Mouse (Mus musculus): ENCODE data around the gene Prdx5. TPM values are rescaled to one million over a fixed set of nuclear protein-coding genes. Genes with fewer than 3 reads are reported as not detected.

Prdx5 gene
- 56.4 and 66.9 TPM in 2 replicates for polyA plus RNA-seq (2011; ENCODE audit: insufficient read depth, insufficient read length, low read depth, missing spikeins)

DNA sequence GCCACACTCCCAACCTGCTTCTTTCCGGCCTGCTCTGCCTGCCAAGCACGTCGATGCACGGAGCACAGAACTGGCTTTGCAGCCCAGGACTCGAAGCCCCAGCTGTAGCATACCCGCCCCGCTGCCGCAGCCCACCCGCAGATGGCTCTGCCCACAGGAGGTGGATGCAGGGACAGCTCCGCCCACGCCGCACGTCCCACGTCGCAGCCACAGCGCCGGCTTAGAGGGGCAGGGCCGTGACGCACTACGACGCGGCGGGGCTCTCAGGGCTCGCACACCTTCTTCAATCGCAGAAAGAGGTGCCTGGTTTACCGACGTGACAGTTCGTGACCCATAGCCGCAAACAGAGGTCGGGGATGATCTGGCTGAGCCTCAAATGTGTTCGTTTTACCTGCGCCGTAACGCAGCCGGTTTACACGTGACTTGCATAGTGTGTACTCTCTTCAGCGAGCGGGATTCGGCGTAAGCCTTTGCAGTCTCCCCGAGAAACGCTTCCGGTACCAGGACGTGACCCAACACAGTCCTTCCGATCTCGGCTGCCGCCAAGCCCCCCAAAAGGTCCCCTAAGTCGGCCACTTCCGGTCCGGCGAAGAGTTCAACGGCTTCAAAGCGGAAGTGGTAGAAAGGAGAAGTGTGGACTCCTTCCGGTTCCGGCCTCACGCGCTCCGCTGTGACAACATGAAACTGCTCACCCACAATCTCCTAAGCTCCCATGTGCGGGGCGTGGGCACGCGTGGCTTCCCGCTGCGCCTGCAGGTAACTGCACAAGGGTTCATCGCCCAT, at the start of gene Prdx5, which contains the start of gene Trmt112:
Gene Prdx5, minus strand, starts transcription at position 600 of the 783 bp plus-strand sequence.
Gene Trmt112, plus strand, starts transcription at position 192 of the 783 bp plus-strand sequence.
- TF ChIP-seq CTCF (IDR thresholded peaks at IDR 0.05; ENCODE audit: low read depth, low read length) = no peak
- TF ChIP-seq EP300 (IDR thresholded peaks at IDR 0.05; ENCODE audit: insufficient read depth, low read depth, low read length) = no peak
- TF ChIP-seq POLR2A (IDR thresholded peaks at IDR 0.05; ENCODE audit: insufficient read depth, low read length) = peak; percentile 51
- Histone ChIP-seq H3K9me3 (replicated peaks; ENCODE audit: control insufficient read depth, insufficient read depth, low read length, poor library complexity, severe bottlenecking) (no peaks in the 10 kb centered on the region), H3K4me3 (ENCODE audit: low read depth, low read length) (peak within 1 kb of the TSS; percentile 78)

DNA sequence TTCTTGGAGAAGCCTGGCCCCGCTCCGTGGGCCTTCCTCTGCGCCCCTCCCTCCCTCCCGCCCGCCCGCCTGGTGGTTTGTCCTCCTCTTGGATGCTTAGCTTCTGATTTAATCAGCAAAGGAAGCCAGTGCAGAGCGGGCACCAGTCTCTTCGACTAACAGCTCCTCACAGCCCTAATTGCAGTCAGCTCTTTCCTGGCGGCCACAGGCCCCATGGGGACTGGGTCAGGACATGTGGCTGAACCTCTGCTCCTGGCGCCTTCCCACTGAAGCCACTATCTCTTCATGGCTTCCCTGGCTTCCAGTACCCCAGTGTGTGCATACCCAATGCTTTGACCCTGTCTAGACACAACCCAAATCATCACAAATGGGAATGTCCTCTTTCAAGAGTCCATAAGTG, 46.6 kb upstream of the Prdx5 start:
- Histone ChIP-seq H3K9ac (ENCODE audit: low read depth, poor library complexity, severe bottlenecking) (no peak overlapping the region), H3K27me3 (ENCODE audit: control insufficient read depth, insufficient read depth, low read length, poor library complexity, severe bottlenecking) (no peaks in the 10 kb centered on the region), H3K36me3 (ENCODE audit: control insufficient read depth, insufficient read depth, low read length, poor library complexity, severe bottlenecking) (peaks cover 5% of the 10 kb centered on the region), H3K4me3 (ENCODE audit: low read depth, low read length) (no peak overlapping the region), H3K27ac (ENCODE audit: insufficient read depth, low read length) (no peak overlapping the region), H3K4me1 (ENCODE audit: control insufficient read depth, insufficient read depth, low read length) (no peaks in the 10 kb centered on the region), H3K9me3 (replicated peaks; ENCODE audit: control insufficient read depth, insufficient read depth, low read length, poor library complexity, severe bottlenecking) (no peaks in the 10 kb centered on the region)
- TF ChIP-seq CTCF (IDR thresholded peaks at IDR 0.05; ENCODE audit: low read depth, low read length) (no peak), POLR2A (IDR thresholded peaks at IDR 0.05; ENCODE audit: insufficient read depth, low read length) (no peak), EP300 (IDR thresholded peaks at IDR 0.05; ENCODE audit: insufficient read depth, low read depth, low read length) (no peak)

More for the DNA sequence above, at the start of gene Prdx5, which contains the start of gene Trmt112:
- Histone ChIP-seq H3K27me3 (ENCODE audit: control insufficient read depth, insufficient read depth, low read length, poor library complexity, severe bottlenecking) (no peaks in the 10 kb centered on the region), H3K36me3 (ENCODE audit: control insufficient read depth, insufficient read depth, low read length, poor library complexity, severe bottlenecking) (peaks cover 15% of the 10 kb centered on the region; the same call in 1 of the 2 replicates), H3K4me1 (ENCODE audit: control insufficient read depth, insufficient read depth, low read length) (no peaks in the 10 kb centered on the region), H3K27ac (ENCODE audit: insufficient read depth, low read length) (peak within 1 kb of the TSS; percentile 74), H3K9ac (ENCODE audit: low read depth, poor library complexity, severe bottlenecking) (peak within 1 kb of the TSS; percentile 28)

DNA sequence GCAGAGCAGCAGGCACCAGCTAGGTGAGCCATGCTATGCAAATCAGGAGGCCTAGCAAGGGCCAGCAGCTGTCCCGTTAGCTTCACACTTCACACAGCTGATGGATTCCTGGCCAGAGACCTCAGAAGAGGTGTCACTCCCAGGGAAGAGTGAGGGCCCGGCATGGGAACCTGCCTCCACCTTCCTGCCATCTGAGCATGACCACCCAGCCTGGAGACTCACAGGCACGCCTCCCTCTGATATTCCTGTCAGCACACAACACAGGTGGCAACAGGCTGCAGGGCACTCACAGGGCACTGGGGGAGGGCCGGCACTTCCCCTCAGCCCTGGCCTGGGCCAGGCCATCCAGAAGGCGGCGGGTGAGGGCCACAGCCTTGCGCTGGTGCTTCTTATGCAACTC, 45.5 kb upstream of the Prdx5 start:
- Histone ChIP-seq H3K4me1 (ENCODE audit: control insufficient read depth, insufficient read depth, low read length) (no peaks in the 10 kb centered on the region), H3K36me3 (ENCODE audit: control insufficient read depth, insufficient read depth, low read length, poor library complexity, severe bottlenecking) (peaks cover 5% of the 10 kb centered on the region), H3K27ac (ENCODE audit: insufficient read depth, low read length) (no peak overlapping the region), H3K9ac (ENCODE audit: low read depth, poor library complexity, severe bottlenecking) (no peak overlapping the region), H3K9me3 (replicated peaks; ENCODE audit: control insufficient read depth, insufficient read depth, low read length, poor library complexity, severe bottlenecking) (no peaks in the 10 kb centered on the region), H3K4me3 (ENCODE audit: low read depth, low read length) (no peak overlapping the region), H3K27me3 (ENCODE audit: control insufficient read depth, insufficient read depth, low read length, poor library complexity, severe bottlenecking) (no peaks in the 10 kb centered on the region)
- no peak for TF ChIP-seq EP300 (IDR thresholded peaks at IDR 0.05; ENCODE audit: insufficient read depth, low read depth, low read length)
- TF ChIP-seq CTCF (IDR thresholded peaks at IDR 0.05; ENCODE audit: low read depth, low read length) = no peak
- TF ChIP-seq POLR2A (IDR thresholded peaks at IDR 0.05; ENCODE audit: insufficient read depth, low read length) = no peak

DNA sequence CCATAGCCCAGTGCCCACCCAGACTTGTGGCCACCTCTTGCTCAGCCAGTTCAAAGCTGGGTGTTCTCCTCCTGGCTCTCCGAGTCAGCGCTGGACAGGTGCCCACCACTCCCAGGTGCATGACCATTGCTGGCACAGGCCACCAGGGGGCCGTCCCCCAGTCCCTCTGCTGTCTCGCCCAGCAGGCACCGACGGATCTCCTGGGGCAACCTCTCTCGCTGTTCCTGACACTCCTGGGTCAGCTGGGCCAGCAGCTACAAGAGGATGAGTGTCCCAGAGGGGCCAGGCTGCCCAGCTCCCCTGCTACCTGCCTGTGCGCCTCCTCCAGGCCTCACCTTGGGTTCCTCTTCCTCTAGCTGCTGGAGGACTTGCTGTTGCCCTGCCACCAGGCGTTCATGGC, 44.1 kb upstream of the Prdx5 start:
- peaks cover 2% of the 10 kb centered on the region; the same call in 1 of the 2 replicates for H3K36me3 ChIP-seq (ENCODE audit: control insufficient read depth, insufficient read depth, low read length, poor library complexity, severe bottlenecking)

DNA sequence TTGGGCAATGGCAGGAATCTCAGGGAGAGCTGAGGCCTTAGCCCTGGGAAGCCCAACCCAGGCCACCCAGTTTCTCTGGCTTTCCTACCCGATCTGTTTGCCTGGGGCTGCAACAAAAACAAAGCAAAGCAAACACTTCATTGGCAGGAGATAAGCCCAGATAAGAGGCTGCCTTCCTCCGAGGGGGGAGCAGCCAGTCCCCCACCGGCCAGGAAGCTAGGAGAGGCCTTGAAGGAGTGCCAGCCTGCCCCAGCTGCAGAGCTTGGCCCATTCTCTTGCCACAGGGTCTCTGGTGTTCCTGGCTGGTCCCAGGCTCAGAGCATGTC, 42.8 kb upstream of the Prdx5 start:
- peak overlapping the region; percentile 75; the same call in 1 of the 2 replicates for H3K9ac ChIP-seq (ENCODE audit: low read depth, poor library complexity, severe bottlenecking)
- peak overlapping the region; percentile 72; the same call in 1 of the 2 replicates for H3K27ac ChIP-seq (ENCODE audit: insufficient read depth, low read length)
- H3K27me3 ChIP-seq (ENCODE audit: control insufficient read depth, insufficient read depth, low read length, poor library complexity, severe bottlenecking) = no peaks in the 10 kb centered on the region
- no peak for TF ChIP-seq CTCF (IDR thresholded peaks at IDR 0.05; ENCODE audit: low read depth, low read length)
- no peak for TF ChIP-seq POLR2A (IDR thresholded peaks at IDR 0.05; ENCODE audit: insufficient read depth, low read length)
- no peak for TF ChIP-seq EP300 (IDR thresholded peaks at IDR 0.05; ENCODE audit: insufficient read depth, low read depth, low read length)
- H3K9me3 ChIP-seq (replicated peaks; ENCODE audit: control insufficient read depth, insufficient read depth, low read length, poor library complexity, severe bottlenecking) = no peaks in the 10 kb centered on the region
- peaks cover 3% of the 10 kb centered on the region for H3K4me1 ChIP-seq (ENCODE audit: control insufficient read depth, insufficient read depth, low read length)
- H3K36me3 ChIP-seq (ENCODE audit: control insufficient read depth, insufficient read depth, low read length, poor library complexity, severe bottlenecking) = no peaks in the 10 kb centered on the region
- H3K4me3 ChIP-seq (ENCODE audit: low read depth, low read length) = no peak overlapping the region

More for the DNA sequence above, 44.1 kb upstream of the Prdx5 start:
- Histone ChIP-seq H3K4me3 (ENCODE audit: low read depth, low read length) (no peak overlapping the region), H3K4me1 (ENCODE audit: control insufficient read depth, insufficient read depth, low read length) (no peaks in the 10 kb centered on the region), H3K27ac (ENCODE audit: insufficient read depth, low read length) (no peak overlapping the region), H3K9ac (ENCODE audit: low read depth, poor library complexity, severe bottlenecking) (no peak overlapping the region), H3K27me3 (ENCODE audit: control insufficient read depth, insufficient read depth, low read length, poor library complexity, severe bottlenecking) (no peaks in the 10 kb centered on the region), H3K9me3 (replicated peaks; ENCODE audit: control insufficient read depth, insufficient read depth, low read length, poor library complexity, severe bottlenecking) (no peaks in the 10 kb centered on the region)
- TF ChIP-seq POLR2A (IDR thresholded peaks at IDR 0.05; ENCODE audit: insufficient read depth, low read length) = no peak
- peak; percentile 44 for TF ChIP-seq CTCF (IDR thresholded peaks at IDR 0.05; ENCODE audit: low read depth, low read length)
- TF ChIP-seq EP300 (IDR thresholded peaks at IDR 0.05; ENCODE audit: insufficient read depth, low read depth, low read length) = no peak

All from ES-Bruce4 (cell line).